Mouse (Mus musculus) lung, adult 2 months (tissue): ENCODE results near the gene Prss34.

Experiments
- CTCF ChIP-seq: fragments of 200-500 bp; IDR thresholded peaks from 2 replicates; pipeline ENCODE4 v1.5.1; 2011; ENCODE audit warnings: mild to moderate bottlenecking, low read length, control low read depth; ENCODE audit not compliant: insufficient read depth
- POLR2A ChIP-seq: fragments of 200-500 bp; IDR thresholded peaks from 2 replicates; pipeline ENCODE4 v1.6.1; 2011; ENCODE audit warnings: low read depth, mild to moderate bottlenecking, control low read depth, low read length, borderline replicate concordance; ENCODE audit errors: extremely low read depth

DNA sequence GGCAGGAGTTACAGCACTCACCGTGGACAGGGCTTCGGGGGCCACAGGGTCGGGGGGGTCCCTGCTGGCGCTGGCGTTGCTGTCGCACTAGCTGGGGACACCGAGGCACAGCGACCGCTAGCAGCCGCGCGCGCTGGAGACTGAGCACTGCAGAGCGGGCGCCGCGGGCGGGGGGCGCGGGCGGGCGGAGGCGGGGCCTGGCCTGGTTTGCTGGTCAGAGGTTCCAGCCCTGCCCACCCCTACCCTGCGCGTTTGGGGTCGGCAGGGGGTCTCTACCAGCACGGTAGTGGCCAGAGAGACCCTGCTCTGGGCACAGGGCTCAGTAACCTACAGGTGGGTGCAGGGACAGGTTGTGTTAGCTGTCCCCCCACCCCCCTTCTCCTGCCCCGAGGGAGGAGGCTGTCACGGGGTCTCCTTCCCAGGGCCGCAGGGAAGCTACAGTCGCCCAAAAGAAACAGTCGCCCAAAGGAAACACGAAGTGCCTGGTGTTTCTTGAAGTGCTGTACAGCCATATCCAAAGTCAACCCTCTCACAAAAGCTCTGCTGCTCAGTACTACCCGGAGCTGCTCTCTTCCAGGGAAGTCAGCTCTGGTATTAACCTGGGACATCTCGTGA is 41.9 kb upstream of the Prss34 start, which contains the start of gene Baiap3:
- no peak for TF ChIP-seq CTCF
- TF ChIP-seq POLR2A, result no peak
